Mouse (Mus musculus) adrenal gland, postnatal 36 days (tissue): ENCODE measurements around the gene Pou2f2. TPM values are rescaled to one million over a fixed set of nuclear protein-coding genes. Genes with fewer than 3 reads are reported as not detected.
"Not testable (repeated sequence)": the region's sequence is repeated elsewhere in the genome, so short reads cannot be mapped to it uniquely, and the experiment has no call there.

Experiments used
- DNase-seq, 2 experiments: peaks; one replicate each; pipeline ENCODE4 v3.0.0; 2021; ENCODE audit warnings: mixed read lengths in 1 of 2
- microRNA-seq: library from miRNA; unstranded; fragments of <30 nt; microRNA quantifications from one replicate; pipeline ENCODE4 v1.2.0, GENCODE M21; 2021
- total RNA-seq, 2 experiments: library from RNA; stranded (reverse); gene quantifications; 2 replicates each; pipeline ENCODE4 v1.2.3; 2021

The Pou2f2 gene
- total RNA-seq, 2 experiments from 2014 or later, result 0.86 to 1.3 TPM

GRCm38 (mm10) chr7:25067338-25067737, 112.2 kb downstream of the Pou2f2 start:
- no peak for DNase-seq

- no peak for DNase-seq
These were observed 115.6 kb downstream of the Pou2f2 start for GRCm38 (mm10) chr7:25063900-25064299.

GRCm38 (mm10) chr7:25063346-25063745, 116.2 kb downstream of the Pou2f2 start:
- no peak for DNase-seq

DNA sequence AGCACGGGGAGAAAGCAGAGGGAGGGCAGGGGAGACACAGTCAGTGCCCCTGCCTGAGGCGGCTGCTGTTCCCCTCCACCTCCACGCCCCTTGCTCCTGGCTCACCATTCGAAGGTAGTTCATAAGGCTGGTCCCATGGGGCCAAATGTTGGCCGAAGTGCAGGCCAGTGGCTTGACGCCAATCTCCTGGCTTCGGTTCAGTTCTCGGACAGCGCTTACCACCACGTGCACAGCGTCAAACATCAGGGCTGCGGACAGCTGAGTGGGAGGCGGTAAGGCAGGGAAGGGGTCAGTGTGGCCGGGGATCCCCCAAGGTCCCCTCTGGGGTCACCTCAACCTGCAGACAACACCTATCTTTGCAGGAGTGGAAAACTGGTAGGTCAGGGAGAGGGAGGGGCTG, 120.7 kb downstream of the Pou2f2 start:
- DNase-seq, result peak in 1 of 2 experiments; percentile 36

DNA sequence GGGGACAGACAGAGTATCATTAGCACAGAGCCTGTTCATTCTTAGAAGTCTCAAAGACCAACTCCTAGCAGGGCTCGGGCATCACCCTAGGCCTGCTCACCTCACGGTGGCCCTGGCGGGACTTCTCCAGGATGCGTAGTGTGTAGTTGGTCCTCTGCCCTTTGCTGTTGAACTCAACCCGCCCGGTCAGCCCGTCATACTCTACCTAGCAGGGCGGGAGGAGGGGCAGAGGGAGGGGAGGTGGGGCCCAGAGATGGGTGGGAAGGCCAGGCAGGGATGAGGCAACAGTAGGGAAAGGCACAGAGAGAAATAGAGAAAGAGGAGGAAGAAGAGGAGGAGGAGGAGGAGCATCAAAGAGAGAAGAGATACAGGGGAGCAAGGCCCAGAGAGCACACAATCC, 121.1 kb downstream of the Pou2f2 start:
- DNase-seq, result no peak

DNA sequence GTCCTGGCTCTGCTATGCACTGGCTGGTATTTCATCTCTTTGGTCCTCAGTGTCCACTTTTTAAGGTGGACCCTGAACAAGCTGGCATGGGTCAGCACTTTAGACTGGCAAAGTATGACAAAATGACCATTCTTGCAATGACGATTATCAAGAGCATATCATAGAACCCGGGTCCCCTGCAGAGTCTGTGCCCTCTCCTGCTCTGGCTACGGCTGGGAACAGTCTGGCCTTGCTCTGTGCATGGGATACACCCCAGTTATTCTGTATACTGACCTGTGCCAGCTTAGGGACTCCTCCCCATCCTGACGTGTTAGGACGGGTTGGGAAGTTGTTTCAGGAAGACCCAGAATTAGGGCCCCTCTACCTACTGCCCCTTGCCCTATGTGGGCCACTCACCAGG, 121.6 kb downstream of the Pou2f2 start:
- no peak for DNase-seq

GRCm38 (mm10) chr7:25056951-25057350, 122.6 kb downstream of the Pou2f2 start:
- no peak for DNase-seq

GRCm38 (mm10) chr7:25052587-25052986, 126.9 kb downstream of the Pou2f2 start:
- DNase-seq, result no peak

DNA sequence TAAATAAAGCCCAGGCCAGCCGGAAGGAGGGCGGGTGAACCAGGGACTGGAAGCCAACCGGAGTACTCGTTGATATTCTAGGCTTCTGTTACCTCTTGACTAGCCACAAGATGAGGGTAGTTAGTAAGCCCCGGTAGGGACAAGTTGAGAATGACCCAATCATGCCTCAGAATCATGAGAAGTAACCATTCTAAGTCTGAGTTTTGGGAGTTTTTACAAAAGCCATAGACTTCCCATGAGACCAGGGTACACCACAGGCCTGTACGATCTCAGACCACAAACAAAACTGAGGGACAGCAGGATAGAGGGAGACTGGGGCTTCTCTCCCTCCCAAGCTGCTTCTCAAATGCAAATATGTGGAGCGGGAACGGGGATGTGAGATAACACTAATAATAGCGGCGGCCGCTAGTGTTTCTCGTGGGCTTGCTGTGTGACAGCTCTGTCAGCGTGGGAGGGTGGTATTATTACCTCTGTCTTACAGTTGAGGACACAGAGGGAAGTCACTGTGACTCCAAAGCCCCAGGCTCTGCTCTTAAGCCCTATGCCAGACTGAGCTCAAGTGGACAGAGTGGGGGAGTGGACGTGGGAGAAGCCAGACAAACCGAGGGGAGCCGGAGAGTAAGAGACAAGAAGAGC, 130.1 kb downstream of the Pou2f2 start:
- no peak for DNase-seq

GRCm38 (mm10) chr7:25047363-25047762, 132.2 kb downstream of the Pou2f2 start:
- peak; percentile 68 to 75 for DNase-seq

- not testable (repeated sequence) for DNase-seq
These were observed 134.9 kb downstream of the Pou2f2 start for GRCm38 (mm10) chr7:25044599-25044998.

GRCm38 (mm10) chr7:25041921-25042320, 137.6 kb downstream of the Pou2f2 start:
- no peak for DNase-seq

Small RNA genes lying within 50 kb of the gene (microRNA-seq; reads per million reads assigned to microRNA genes)
- gene Mir6537 (not detected), gene Mir7048 (not detected)

Other genes starting within 250 kb of the Pou2f2 start
- gene Gm4881, start 235.2 kb downstream of the Pou2f2 start, total RNA-seq, result not detected
- gene Rabac1, start 207.0 kb downstream of the Pou2f2 start, total RNA-seq, result 100 to 1,000 TPM; 325 to 361 TPM
- gene Atp1a3, start 173.8 kb downstream of the Pou2f2 start, total RNA-seq, result 100 to 1,000 TPM in 1 of 2 experiments, 10 to 100 TPM in 1; 69.6 to 106 TPM
- 10 to 100 TPM; 13.4 to 16.9 TPM for gene Grik5, start 107.4 kb downstream of the Pou2f2 start, total RNA-seq
- 10 to 100 TPM; 20.6 to 20.9 TPM for gene Zfp574, start 107.2 kb downstream of the Pou2f2 start, total RNA-seq
- 10 to 100 TPM; 16.7 to 17.7 TPM for gene Dedd2, start 40.9 kb upstream of the Pou2f2 start, total RNA-seq
- gene Zfp526, start 41.7 kb upstream of the Pou2f2 start, total RNA-seq, result 1 to 10 TPM; 9.3 to 9.4 TPM
- gene Gsk3a, start 58.1 kb upstream of the Pou2f2 start, total RNA-seq, result 10 to 100 TPM; 93.3 to 96.7 TPM
- gene Erf, start 71.0 kb upstream of the Pou2f2 start, total RNA-seq, result 10 to 100 TPM; 25.4 to 40.9 TPM
- gene Cic, start 88.0 kb upstream of the Pou2f2 start, total RNA-seq, result 100 to 1,000 TPM in 1 of 2 experiments, 10 to 100 TPM in 1; 94.8 to 116 TPM
- 10 to 100 TPM; 32.7 to 34.0 TPM for gene Pafah1b3, start 118.3 kb upstream of the Pou2f2 start, total RNA-seq
- not detected for gene Prr19, start 121.7 kb upstream of the Pou2f2 start, total RNA-seq
- gene Tmem145, start 126.4 kb upstream of the Pou2f2 start, total RNA-seq, result 1 to 10 TPM; 1.5 to 1.6 TPM
- 10 to 100 TPM; 43.7 to 51.3 TPM for gene Megf8, start 137.4 kb upstream of the Pou2f2 start, total RNA-seq
- not detected for gene Cnfn, start 190.0 kb upstream of the Pou2f2 start, total RNA-seq
- gene Lipe, start 219.0 kb upstream of the Pou2f2 start, total RNA-seq, result 100 to 1,000 TPM; 342 to 355 TPM
- gene Cxcl17, start 233.2 kb upstream of the Pou2f2 start, total RNA-seq, result not detected